Mouse (Mus musculus): ENCODE data around the gene Aip.

Gene Aip

GRCm38 (mm10) chr19:4125741-4126696 lies at the start of gene Aip:
Gene Aip (minus strand): TSS chr19:4125858.
- DNase-seq (ENCODE audit: low spot score) = peak; percentile 97

- no peak for DNase-seq (ENCODE audit: low spot score)
Measured at GRCm38 (mm10) chr19:4172925-4173324, 47.3 kb upstream of the Aip start.

- no peak for DNase-seq (ENCODE audit: low spot score)
Measured at GRCm38 (mm10) chr19:4171393-4172290, 46.0 kb upstream of the Aip start.

GRCm38 (mm10) chr19:4170723-4171392 lies 45.2 kb upstream of the Aip start:
- DNase-seq (ENCODE audit: low spot score) = no peak

- DNase-seq (ENCODE audit: low spot score) = no peak
Measured at GRCm38 (mm10) chr19:4169810-4170209, 44.2 kb upstream of the Aip start.

GRCm38 (mm10) chr19:4169378-4169784 lies 43.7 kb upstream of the Aip start:
- DNase-seq (ENCODE audit: low spot score) = peak; percentile 98

- no peak for DNase-seq (ENCODE audit: low spot score)
Measured at GRCm38 (mm10) chr19:4166678-4167476, 41.2 kb upstream of the Aip start.

GRCm38 (mm10) chr19:4164721-4165120 lies 39.1 kb upstream of the Aip start:
- no peak for DNase-seq (ENCODE audit: low spot score)

- DNase-seq (ENCODE audit: low spot score) = no peak
Measured at GRCm38 (mm10) chr19:4164100-4164499, 38.4 kb upstream of the Aip start.

GRCm38 (mm10) chr19:4163543-4163887 lies 37.9 kb upstream of the Aip start:
- DNase-seq (ENCODE audit: low spot score) = no peak

- peak; percentile 90 for DNase-seq (ENCODE audit: low spot score)
Measured at GRCm38 (mm10) chr19:4162646-4163542, 37.2 kb upstream of the Aip start, which contains the start of gene Rps6kb2. Gene Rps6kb2 (minus strand): TSS chr19:4163354.

- no peak for DNase-seq (ENCODE audit: low spot score)
Measured at GRCm38 (mm10) chr19:4159049-4159448, 33.4 kb upstream of the Aip start.

- DNase-seq (ENCODE audit: low spot score) = no peak
Measured at GRCm38 (mm10) chr19:4156771-4157170, 31.1 kb upstream of the Aip start.

- DNase-seq (ENCODE audit: low spot score) = no peak
Measured at GRCm38 (mm10) chr19:4156073-4156579, 30.5 kb upstream of the Aip start.

GRCm38 (mm10) chr19:4155223-4156072 lies 29.8 kb upstream of the Aip start:
- DNase-seq (ENCODE audit: low spot score) = no peak

GRCm38 (mm10) chr19:4154437-4155222 lies 29.0 kb upstream of the Aip start:
- DNase-seq (ENCODE audit: low spot score) = no peak

- DNase-seq (ENCODE audit: low spot score) = no peak
Measured at GRCm38 (mm10) chr19:4153232-4153654, 27.6 kb upstream of the Aip start, which contains the start of gene Ptprcap. Gene Ptprcap (plus strand): TSS chr19:4153604.

Measured in spleen, adult 12 weeks (tissue).